Mouse (Mus musculus): ENCODE measurements around the gene Ly6g5b. TPM values are rescaled to one million over a fixed set of nuclear protein-coding genes. Genes with fewer than 3 reads are reported as not detected.
"Not testable (repeated sequence)": the region's sequence is repeated elsewhere in the genome, so short reads cannot be mapped to it uniquely, and the experiment has no call there.

The Ly6g5b gene
- total RNA-seq, 4 experiments from 2014 or later = 0.32 to 1.00 (median 0.46) TPM

DNA sequence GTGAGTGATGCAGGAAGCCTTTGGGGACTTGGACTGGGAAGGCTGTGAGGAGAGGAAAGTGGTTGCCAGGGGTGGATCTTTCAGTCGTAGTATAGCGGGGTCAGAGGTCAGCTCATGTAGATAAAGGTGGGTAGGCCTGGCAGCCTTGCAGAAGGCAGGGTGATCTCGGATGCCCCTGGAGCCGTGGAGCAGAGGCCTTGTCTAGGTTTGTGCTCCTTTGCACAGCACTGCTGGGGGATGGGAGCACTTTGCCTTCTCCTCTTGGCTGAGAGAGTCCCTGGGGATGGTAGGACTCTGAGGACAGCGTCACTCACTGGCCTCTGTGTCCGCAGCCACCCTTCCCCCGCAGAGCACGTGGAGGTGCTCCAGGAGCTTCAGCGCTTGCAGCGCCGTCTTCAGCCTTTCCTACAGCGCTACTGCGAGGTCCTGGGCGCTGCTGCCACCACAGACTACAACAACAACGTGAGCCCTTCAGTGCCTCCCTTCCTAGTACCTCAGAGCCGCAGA lies 25.3 kb upstream of the Ly6g5b start:
- no peak for DNase-seq (ENCODE audit: low spot score in 2 of 2)

DNA sequence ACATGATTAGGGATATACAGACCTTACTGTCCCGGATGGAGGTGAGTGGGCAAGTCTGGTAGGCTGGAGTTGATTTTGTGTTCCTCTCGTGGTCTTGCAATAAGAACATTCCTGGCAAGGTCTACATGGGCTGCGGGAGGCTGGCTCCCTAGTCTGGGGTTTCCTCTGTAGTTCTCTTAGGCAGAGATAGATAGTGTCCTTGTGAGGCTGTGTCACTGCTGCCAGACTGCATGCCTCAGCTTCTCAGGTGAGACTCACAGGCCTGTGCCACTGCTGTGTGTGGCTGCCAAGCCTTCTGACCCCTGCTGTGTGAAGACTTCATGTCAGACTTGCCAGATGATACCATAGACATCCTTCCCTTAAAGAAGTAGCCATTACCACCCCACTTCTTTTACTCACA lies 24.0 kb upstream of the Ly6g5b start:
- DNase-seq (ENCODE audit: low spot score in 2 of 2) = no peak

DNA sequence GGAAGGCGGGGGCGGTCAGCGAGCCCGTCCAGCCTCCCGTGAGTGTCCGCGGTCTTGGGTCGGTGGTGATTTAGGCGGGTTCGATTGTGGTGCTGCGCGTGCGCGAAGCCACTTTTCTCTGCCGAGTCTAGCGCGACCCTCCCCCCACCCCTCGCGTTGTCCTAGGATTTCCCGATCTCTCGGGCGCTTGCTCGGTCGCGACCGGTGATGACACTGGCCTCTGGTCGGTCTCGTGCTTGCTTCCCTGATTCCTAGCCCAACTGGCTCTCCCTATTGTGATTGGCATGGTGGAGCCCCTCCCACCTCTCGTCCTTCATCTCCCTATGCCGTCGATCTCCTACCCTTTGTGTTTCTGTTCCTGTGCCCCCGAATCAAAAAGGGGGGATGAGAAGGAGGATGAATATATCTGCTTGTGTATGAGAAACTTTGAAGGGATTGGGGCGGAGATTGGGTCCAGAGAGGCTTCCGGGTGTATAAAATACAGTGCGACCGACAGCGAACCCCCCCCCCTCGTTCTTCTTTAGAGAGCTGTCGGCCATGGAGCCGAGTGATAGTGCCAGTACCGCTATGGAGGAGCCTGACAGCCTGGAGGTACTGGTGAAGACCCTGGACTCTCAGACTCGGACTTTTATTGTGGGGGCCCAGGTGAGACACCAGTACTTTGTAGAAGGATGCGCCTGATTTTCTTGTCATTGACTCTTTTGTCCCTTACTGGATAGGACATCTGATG lies 20.5 kb upstream of the Ly6g5b start:
- DNase-seq (ENCODE audit: low spot score in 2 of 2) = no peak

DNA sequence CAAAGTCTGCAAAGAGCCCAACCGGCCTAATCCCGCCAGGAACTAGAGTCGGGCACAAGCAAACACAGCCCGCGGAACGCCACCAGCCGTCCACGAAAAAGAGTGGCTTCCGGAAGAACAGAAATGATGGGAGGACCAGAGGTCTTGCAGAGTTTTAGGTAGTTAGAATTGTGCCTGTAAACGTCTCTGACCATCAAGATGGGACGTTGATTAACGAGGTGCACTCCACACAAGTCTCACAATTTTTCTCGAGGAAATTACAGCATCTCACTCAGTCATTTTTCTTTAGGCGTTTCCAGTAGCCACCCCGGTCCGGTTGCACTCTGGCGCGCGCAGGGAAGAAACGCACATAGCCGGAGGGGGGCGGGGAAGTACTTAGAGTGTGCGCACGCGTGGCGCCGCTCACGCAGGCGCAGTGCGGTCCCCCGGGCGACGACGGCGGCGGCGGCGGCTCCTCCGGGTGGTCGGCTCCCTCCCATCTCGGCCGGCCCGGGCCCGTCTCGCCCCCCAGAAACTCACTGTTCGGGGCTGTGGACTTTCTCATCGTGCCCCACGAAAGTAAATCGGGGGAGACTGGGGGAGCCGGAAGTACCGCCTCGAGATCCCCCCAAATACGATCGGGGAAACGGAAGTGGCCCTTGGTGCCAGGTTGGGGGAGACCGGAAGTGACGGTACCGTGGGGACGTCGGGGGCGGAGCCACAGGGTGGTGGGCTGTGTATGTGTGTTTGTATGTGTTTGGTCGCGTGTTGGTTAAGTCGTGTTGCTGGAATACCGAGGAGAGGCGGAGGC lies 19.8 kb upstream of the Ly6g5b start, which contains the start of gene Bag6:
TSS of gene Bag6 (plus strand) at position 378 of the 790 bp plus-strand sequence.
- DNase-seq (ENCODE audit: low spot score in 2 of 2) = peak; percentile 93 to 95

DNA sequence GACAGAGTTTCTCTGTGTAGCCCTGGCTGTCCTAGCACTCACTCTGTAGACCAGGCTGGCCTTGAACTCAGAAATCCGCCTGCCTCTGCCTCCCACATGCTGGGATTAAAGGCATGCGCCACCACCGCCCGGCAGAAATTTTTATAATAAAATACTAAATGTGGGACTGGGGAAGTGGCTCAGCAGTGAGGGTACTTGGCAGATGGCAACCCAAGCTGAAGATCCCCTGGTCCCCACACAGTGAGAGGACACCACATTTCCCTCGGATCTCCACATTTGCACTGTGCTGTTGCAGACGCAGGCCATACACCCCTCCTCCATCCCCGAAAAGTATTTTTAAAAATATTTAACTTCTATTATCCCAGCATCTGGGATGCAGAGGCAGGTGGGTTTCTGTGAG lies 18.3 kb upstream of the Ly6g5b start:
- no peak for DNase-seq (ENCODE audit: low spot score in 2 of 2)

DNA sequence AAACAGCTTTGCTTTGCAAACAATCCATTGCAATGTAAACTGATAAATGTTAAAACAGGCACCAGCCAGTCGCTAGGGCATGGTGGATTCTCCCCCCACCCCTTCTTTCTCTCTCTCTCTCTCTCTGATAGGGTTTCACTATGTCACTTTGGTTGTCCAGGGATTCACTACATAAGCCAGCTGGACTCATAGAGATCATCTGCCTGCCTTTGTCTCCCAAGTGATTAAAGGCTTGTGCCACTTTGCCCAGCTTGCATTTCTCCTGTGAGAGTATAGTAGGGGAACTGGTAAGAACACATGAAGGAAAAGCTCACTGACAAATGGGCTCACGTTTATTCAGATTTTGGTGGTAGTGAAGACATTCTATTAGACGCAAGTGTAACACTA lies 16.9 kb upstream of the Ly6g5b start:
- DNase-seq (ENCODE audit: low spot score in 2 of 2) = no peak

DNA sequence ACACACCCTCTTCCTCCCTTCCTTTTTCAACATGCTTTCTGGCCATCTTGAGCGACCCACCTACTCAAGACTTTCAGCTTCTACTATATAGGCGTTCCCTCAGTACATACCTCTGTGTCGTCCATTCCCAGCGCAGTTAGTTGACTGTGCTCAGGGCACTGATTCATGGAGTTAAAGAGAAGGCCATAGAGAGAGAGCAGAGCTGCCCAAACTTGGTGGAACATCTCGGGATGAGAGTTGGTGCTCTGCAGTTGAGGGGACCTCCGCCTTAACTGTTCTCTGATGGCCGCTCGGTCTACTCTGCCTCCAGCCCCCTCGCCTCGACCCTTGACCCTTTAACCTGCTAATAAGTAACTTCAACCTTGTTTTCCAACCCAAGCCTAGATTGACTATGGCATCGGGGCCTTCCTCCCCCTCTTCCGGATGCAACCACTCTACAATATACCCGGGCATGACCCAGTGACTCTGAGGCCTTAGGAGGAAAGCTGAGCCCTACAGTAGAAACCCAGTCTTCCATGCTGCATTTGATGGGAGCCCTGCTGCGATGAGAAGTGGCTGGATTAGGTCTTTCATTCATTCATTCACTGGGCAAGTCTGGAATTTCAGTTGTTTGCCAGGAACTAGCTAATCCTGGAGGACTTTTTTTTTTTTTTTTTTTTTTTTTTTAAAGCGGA lies 16.4 kb upstream of the Ly6g5b start, which contains the start of gene Apom:
TSS of gene Apom (minus strand) at position 551 of the 674 bp plus-strand sequence.
- DNase-seq (ENCODE audit: low spot score in 2 of 2) = no peak

DNA sequence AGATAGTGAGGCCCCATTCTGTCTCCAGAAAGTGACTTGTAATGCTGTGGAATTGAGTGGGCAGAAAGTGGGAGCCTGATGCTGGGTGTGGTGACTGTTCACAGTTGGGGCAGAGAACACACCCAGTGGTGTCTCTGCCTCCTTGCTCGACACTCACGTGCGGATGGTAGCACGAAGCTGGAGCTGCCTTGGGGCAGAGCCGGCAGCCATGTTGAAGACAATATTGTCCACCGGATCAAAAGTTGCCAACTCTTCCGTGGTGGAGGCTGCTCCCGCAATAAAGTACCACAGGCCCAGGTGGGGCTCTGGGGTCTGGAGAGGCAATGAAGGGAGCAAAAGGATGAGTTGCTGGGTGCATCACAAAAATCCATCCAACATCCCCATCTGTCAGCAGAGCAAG lies 15.8 kb upstream of the Ly6g5b start:
- DNase-seq (ENCODE audit: low spot score in 2 of 2) = no peak

DNA sequence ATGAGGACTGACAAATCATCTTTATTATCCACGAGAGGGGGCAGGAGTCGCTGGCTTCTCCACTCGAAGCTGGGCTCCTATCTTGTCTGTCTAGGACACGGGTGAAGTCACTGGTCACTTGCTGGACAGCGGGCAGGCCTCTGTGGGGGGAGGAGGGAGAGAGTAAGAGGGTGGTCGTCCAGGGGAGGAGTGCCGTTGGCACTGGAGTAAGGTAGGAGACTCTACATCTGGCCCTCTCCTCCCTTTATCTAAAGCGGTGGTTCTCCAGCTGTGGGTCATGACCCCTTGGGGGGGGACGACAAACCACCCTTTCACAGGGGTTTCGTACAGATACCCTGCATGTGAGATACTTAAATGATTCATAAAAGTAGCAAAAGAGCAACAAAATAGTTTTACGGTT lies 13.8 kb upstream of the Ly6g5b start:
- no peak for DNase-seq (ENCODE audit: low spot score in 2 of 2)

DNA sequence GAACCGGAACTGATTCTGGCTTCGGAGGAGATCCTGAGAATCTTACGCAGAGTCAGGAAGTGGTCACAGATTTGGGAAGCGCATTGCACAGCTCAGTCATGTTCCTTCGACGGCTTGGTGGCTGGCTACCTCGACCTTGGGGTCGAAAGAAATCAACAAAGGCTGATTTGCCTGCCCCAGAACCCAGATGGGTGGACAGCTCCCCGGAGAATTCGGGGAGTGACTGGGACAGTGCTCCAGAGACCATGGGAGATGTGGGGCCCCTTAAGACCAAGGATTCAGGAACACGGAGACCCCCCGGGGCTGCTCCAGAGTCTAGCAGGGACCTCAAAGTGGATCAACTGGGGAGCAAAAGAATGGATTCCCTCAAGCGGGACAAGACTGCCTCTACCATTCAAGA lies 11.8 kb upstream of the Ly6g5b start:
- DNase-seq (ENCODE audit: low spot score in 2 of 2) = no peak

DNA sequence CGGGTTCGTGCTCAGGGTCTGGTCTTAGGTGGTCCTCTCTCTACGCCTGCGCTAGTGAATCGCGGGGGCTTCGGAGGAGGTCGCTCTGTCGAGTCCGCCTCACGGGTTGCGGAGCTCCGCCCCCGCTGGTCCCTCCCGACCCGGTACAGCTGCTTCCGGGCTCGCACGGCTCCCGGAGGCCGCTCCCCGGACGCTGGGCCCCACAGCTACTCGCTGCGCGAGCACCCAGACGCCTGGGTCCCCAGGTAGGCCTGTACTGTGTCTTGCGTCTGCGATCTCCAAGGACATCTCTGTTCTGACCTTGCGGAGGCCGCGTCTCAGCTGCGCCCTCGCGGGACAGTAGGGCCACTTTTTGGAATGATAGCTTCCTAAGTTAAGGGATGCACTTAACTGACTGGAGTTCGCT lies 11.0 kb upstream of the Ly6g5b start, which contains the start of gene D17H6S53E:
TSS of gene D17H6S53E (plus strand) at position 168 of the 406 bp plus-strand sequence.
- peak; percentile 56 to 66 for DNase-seq (ENCODE audit: low spot score in 2 of 2)

DNA sequence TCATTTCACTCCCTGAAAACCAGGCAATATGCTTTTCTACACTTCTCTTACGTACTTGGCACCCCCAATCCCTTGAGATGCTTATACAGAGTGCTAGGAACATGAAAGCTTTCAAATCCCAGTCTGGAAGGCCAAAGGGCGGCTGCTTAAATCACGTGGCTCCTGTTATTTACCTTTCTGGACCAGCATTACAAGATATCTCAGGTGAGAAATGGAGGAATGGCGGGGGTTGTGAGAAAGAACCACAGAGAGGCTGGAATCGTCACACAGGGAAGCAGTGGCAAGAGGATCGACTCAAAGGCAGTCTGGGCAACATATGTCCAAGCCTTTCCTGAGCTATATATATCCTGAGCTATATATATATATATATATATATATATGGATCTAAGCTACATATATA lies 10.3 kb upstream of the Ly6g5b start:
- no peak for DNase-seq (ENCODE audit: low spot score in 2 of 2)

DNA sequence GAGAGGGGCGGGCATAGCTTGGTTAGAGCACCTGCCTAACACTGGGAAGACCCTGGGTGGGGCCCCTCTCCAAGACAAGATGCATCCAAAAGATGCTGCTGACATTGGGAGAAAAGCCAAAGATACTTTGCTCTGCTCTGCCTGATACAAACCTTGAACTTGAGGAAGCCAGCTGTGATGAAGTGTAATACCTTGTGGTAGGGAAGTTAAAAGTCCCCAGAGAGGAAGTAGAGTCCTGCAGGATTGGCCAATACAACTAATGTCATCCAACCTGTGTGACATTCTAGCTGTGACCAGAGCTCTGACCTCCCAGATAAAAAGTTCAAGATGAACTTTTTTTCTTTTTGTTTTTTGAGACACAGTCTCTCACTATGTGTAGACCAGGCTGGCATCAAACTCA lies 9.9 kb upstream of the Ly6g5b start:
- no peak for DNase-seq (ENCODE audit: low spot score in 2 of 2)

DNA sequence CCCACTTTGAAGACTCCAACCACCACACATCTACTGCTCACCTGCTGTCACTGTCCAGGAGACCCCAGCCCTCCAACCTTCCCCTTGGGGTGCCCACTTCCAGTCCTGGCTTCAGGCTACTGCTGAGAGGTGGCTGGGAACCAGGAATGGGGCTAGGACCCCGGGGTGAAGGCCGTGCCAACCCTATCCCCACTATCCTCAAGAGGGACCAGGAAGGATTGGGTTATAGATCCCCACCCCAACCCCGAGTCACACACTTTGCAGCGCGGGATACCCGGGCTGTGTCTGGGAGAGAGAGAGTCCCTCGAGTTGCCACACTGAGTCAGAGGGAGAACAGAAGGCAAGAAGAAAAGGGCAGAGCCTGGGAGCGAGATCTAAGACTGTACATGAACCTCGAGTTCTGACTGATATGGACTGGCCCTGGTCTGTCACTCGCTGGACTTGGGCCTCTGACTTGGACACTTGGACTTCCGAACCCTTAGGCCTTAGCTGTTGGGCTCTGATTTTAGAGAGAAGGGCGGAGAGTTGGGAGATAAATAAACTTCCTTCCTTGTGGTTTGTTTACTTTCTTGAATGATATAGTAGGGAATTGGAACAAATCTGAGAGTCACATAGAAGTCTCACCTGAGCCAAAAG lies 9.2 kb upstream of the Ly6g5b start:
- not testable (repeated sequence) for DNase-seq (ENCODE audit: low spot score in 2 of 2)

DNA sequence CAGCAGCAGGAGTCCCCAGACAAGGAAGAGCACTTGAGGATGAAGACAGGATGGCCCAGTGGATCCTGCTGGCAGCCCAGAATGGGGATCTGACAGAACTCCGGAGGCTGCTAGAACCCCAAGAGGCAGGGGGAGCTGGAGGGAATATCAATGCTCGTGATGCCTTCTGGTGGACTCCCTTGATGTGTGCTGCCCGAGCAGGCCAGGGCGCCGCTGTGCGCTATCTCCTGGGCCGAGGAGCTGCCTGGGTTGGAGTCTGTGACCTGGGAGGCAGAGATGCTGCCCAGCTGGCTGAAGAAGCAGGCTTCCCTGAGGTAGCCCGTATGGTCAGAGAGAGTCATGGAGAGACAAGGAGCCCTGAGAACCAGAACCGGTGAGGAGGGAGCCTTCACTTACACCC lies 8.1 kb upstream of the Ly6g5b start:
- not testable (repeated sequence) for DNase-seq (ENCODE audit: low spot score in 2 of 2)

DNA sequence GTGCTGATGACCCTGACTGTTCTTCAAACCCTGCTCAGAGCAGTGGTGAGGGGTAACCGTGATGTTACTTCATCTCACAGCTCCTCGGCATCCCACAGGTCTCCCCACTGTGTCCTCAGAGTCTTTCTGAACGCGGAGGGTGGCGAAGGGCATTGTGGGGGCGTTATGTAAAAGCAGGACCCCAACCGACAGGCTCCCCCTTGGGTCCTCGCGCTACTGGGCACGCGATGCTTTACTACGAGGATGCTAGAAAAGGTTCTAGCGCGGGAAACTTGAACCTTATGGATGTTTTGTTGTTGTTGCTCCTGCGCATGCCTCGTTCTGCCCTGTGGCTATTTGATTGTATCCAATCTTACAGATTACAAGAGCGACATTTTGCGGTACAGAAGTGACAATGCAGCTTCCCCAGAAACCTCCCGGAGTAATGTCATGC lies 6.7 kb upstream of the Ly6g5b start, which contains the start of gene Csnk2b:
TSS of gene Csnk2b (minus strand) at position 183 of the 433 bp plus-strand sequence.
- DNase-seq (ENCODE audit: low spot score in 2 of 2) = peak; percentile 59 to 68

DNA sequence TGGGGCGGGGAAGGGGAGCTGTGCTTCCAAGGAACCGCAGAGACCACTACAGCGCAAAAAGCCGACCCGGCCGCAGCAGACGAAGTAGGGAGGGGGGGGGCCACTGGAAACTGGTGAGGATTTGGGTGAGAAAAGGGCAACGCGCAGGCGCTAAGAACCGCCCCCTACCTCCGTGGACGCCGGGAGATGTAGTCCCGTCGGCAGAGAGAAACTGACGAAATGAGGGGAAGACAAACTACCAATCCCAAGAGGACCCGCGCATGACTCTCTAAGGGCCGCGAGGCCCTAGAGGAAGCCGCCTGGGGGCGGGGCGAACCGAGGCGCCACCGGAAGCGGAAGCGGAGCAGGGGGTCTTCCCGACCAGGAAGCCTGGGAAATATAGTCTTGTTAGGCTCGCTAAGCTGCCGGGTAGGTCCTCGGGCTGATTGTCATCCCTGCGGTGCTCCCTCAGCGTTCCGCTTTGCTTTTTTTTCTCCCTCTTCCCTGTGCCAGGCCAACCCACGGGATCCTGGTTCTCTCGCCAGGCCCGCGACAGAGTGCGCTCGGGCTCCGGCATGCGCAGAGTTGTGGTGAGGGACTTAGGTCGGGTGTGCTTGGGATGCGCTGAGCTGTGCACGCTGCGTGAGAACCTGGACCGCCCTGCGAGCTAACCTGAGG lies 6.0 kb upstream of the Ly6g5b start, which contains the start of gene Gpank1:
TSS of gene Gpank1 (plus strand) at position 313 of the 657 bp plus-strand sequence.
- peak; percentile 91 to 99 for DNase-seq (ENCODE audit: low spot score in 2 of 2)

DNA sequence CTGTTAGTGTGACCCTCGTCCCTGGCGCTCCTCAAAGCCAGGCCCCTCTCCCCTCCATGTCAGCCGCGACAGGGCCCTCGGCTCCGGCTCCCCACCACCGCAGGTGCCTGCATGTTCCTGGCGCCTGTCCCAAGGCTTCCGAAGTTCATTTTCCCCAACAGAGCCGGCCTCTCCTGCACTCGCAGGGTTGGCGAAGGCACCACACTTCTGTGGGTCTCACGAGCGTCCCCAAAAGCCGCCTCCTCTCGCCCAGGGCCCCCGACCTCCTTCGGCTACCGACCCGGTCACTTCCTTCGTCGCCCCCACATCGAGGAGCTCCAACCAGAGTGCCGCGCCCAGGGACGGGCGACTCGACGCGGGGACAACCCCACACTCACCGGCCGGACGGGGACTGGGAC lies 5.5 kb upstream of the Ly6g5b start:
- DNase-seq (ENCODE audit: low spot score in 2 of 2) = no peak

DNA sequence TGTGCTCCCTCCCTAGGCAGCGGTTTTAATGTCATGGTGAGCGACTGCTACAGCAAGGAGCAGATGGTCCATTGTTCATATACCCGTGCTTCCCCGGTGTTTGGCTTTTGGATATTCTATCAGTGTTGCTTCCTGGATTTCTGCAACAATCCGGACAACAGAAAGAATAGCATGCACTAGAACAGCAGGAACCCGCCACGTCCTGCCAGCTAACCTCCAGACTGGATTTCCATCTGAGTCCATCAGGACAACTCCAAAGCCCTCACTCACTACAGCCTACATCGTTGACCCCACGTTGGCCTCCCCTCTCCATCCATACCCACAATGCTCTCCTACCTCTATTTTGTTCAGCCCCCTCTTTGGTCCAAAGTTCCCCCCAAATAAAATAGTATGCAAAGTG lies 3.5 kb downstream of the Ly6g5b start:
- no peak for DNase-seq (ENCODE audit: low spot score in 2 of 2)

DNA sequence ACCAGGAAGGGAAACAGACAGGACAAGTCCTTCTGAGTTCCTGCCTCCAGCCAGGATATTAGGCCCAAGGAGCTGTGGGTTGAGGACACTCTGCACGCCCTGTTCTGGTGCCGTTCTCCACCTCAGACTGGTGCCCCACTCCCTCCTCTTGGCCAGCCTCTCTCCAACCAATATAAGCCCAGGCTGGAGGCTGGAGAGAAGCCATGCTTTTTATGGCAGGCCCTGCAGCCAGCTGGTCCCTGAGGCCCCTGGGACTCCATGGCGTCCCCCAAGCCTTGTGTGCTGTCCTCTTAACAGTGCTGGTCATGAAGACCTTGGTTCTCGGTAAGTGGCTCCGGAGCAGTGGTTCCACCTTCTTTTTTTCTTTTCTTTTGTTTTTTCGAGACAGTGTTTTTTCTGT lies 7.1 kb downstream of the Ly6g5b start, which contains the start of gene Ly6g5c:
TSS of gene Ly6g5c (plus strand) at position 183 of the 400 bp plus-strand sequence.
- no peak for DNase-seq (ENCODE audit: low spot score in 2 of 2)
